Mouse (Mus musculus) midbrain, embryonic 16.5 days (tissue): ENCODE measurements at regions not wholly inside any gene's neighbourhood (a gene's known extent, or its start where the extent isn't known, plus 50 kb on each side); places are given as distances from the start of the nearest gene placed in this dataset.

Experiments
- ATAC-seq: fragments of 200-750 bp; cut with Nextera tagmentation; 2 replicates; pipeline ENCODE4 v1.8.0; 2017; ENCODE audit warnings: moderate TSS enrichment
- H3K27ac ChIP-seq: fragments of 300-500 bp; sonication (generic); 2 replicates; pipeline ENCODE4 v1.5.1; 2014; ENCODE audit warnings: mild to moderate bottlenecking, low read length, mixed read lengths
- H3K27me3 ChIP-seq: fragments of 300-500 bp; sonication (generic); 2 replicates; pipeline ENCODE4 v1.6.1; 2014; ENCODE audit warnings: low read depth, low read length, mixed read lengths; ENCODE audit not compliant: control insufficient read depth, insufficient read depth
- H3K36me3 ChIP-seq: fragments of 300-500 bp; sonication (generic); 2 replicates; pipeline ENCODE4 v1.6.1; 2014; ENCODE audit warnings: mild to moderate bottlenecking, low read length, moderate library complexity, mixed read lengths; ENCODE audit not compliant: control insufficient read depth, insufficient read depth
- H3K4me1 ChIP-seq: fragments of 300-500 bp; sonication (generic); 2 replicates; pipeline ENCODE4 v1.6.1; 2014; ENCODE audit warnings: mild to moderate bottlenecking, low read length, mixed read lengths; ENCODE audit not compliant: control insufficient read depth, insufficient read depth
- H3K4me2 ChIP-seq: fragments of 300-500 bp; sonication (generic); 2 replicates; pipeline ENCODE4 v1.6.1; 2014; ENCODE audit warnings: mild to moderate bottlenecking, low read length, mixed read lengths
- H3K4me3 ChIP-seq: fragments of 300-500 bp; sonication (generic); 2 replicates; pipeline ENCODE4 v1.5.1; 2014; ENCODE audit warnings: low read depth, mild to moderate bottlenecking, low read length, moderate library complexity, mixed read lengths
- H3K9ac ChIP-seq: fragments of 300-500 bp; sonication (generic); 2 replicates; pipeline ENCODE4 v1.6.1; 2014; ENCODE audit warnings: low read depth, low read length, mixed read lengths
- H3K9me3 ChIP-seq: fragments of 300-500 bp; sonication (generic); replicated peaks from 2 replicates; pipeline ENCODE4 v1.6.1; 2014; ENCODE audit warnings: mild to moderate bottlenecking, low read length, mixed read lengths; ENCODE audit not compliant: control insufficient read depth, poor library complexity, severe bottlenecking
- WGBS: fragments of 180-500 bp; shearing (Covaris S2); extraction: QIAGEN DNeasy Blood & Tissue Kit; methylation state at CpG from one replicate; pipeline ENCODE4 v1.1.7; 2014; 5-methylcytosine and 5-hydroxymethylcytosine counted together

DNA sequence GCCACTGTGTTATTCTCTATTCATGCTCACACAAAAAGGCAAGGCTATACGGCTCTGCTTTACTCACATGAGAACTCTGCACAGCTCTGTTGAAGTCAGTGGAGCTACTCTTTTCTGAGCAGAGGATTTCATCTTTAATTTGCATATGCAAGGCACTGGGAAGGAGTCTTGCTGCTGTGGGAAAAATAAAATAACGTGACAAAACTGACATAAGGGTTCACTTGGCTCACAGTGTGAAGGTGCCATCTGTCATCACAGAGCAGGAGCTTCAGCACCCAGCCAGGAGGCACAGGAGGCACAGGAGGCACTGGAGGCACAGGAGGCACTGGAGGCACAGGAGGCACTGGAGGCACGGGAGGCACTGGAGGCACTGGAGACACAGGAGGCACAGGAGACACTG lies 83.9 kb upstream of the Lhx8 start:
- H3K27ac ChIP-seq: no peak overlapping the region
- 45% methylated on average over 3 of the region's 3 CpGs for WGBS
- no peak for ATAC-seq
- no peak overlapping the region for H3K4me3 ChIP-seq
- no peak overlapping the region for H3K4me2 ChIP-seq
- H3K36me3 ChIP-seq: no peaks in the 10 kb centered on the region
- H3K9me3 ChIP-seq: no peaks in the 10 kb centered on the region
- H3K4me1 ChIP-seq: no peaks in the 10 kb centered on the region
- H3K9ac ChIP-seq: no peak overlapping the region
- no peaks in the 10 kb centered on the region for H3K27me3 ChIP-seq

DNA sequence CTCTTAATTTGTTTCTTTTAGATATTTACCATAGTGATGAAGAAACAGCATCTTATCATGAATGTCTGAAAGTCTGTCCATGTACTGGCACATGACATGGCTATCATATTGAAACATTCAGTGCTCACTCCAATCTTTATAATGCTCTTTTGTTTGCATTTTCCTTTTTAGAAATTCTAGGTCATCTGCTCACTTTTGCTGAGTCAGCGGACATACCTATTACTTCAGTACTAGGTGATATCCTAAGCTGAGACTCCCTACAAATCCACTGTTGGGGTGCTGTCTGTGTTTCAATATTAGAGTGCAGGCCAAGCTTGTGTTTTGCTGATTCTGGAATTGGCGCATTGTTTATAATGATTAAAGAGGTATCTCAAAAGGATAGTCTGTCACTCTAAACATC lies 79.8 kb upstream of the Lhx8 start:
- Histone ChIP-seq H3K27ac (no peak overlapping the region), H3K9ac (no peak overlapping the region), H3K9me3 (no peaks in the 10 kb centered on the region), H3K4me2 (no peak overlapping the region), H3K4me1 (no peaks in the 10 kb centered on the region), H3K36me3 (no peaks in the 10 kb centered on the region), H3K4me3 (no peak overlapping the region), H3K27me3 (no peaks in the 10 kb centered on the region)
- ATAC-seq: no peak
- 94% methylated on average over 2 of the region's 2 CpGs for WGBS

DNA sequence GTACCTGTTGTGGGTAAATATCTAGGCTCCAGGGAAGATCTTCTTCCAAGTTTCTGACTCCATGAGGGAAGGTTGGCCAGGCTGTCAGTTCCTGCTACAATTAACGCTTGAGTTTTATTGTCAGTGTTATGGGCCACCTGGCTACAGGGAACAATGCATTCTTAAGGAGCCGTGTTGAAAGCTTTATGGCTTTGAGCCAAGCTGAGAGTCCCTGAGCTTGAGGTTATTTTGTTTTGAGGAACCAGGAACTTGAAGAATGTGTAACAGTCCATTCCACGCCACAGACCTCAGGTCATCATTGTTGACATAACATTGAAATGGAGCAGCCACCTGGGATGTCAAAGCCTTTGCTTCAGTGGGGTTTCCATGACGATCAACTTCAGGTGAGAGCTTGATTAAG lies 71.6 kb upstream of the Lhx8 start:
- whole genome bisulfite sequencing: 58% methylated on average over 4 of the region's 4 CpGs
- H3K9ac ChIP-seq: no peak overlapping the region
- no peak overlapping the region for H3K4me3 ChIP-seq
- H3K9me3 ChIP-seq: no peaks in the 10 kb centered on the region
- H3K27ac ChIP-seq: no peak overlapping the region
- H3K36me3 ChIP-seq: no peaks in the 10 kb centered on the region
- no peaks in the 10 kb centered on the region for H3K4me1 ChIP-seq
- H3K4me2 ChIP-seq: no peak overlapping the region
- H3K27me3 ChIP-seq: no peaks in the 10 kb centered on the region
- no peak for ATAC-seq

DNA sequence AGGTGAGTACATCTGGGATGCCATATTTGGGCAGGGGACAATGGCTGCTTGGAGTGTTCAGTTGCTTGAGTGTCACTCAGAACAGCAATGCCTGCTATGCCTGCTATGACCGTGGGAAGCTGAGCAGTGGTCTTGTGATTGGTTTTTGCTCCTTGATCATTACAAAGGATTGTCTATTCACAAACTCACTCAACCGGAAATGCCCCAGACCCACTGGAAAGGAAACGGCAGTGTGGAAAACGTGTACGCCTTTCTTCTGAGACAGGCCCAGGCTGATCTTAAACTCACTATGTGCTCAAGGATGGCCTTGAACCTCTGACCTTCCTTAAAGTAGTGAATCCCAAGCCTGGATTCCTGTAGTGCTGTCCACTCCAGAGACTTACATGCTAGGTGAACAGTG lies 63.2 kb upstream of the Lhx8 start:
- no peaks in the 10 kb centered on the region for H3K36me3 ChIP-seq
- no peaks in the 10 kb centered on the region for H3K4me1 ChIP-seq
- H3K4me3 ChIP-seq: no peak overlapping the region
- H3K4me2 ChIP-seq: no peak overlapping the region
- ATAC-seq: no peak
- H3K27ac ChIP-seq: no peak overlapping the region
- H3K9me3 ChIP-seq: no peaks in the 10 kb centered on the region
- WGBS: 63% methylated on average over 5 of the region's 5 CpGs
- no peak overlapping the region for H3K9ac ChIP-seq
- no peaks in the 10 kb centered on the region for H3K27me3 ChIP-seq

DNA sequence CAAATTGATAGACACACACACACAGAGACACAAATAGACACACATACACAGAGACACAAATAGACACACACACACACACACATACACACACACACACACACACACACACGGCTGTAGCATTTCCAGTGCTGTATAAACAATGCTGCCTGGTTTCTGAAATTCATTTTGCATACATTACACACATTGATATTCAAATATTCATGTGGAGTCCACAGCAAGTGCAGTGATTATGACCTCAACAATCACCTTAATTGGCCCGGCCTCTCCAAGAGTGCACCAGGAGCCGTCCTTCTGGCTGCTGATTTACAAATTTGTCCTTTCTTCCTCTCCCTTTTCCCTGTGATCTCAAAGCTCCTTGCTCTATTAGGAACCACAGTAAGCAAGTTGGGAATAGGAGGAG lies 61.2 kb upstream of the Lhx8 start:
- peak; percentile 51; the same call in 1 of the 2 replicates for ATAC-seq
- Histone ChIP-seq H3K9me3 (no peaks in the 10 kb centered on the region), H3K9ac (no peak overlapping the region), H3K27me3 (no peaks in the 10 kb centered on the region), H3K4me2 (no peak overlapping the region), H3K4me3 (no peak overlapping the region), H3K36me3 (no peaks in the 10 kb centered on the region), H3K27ac (no peak overlapping the region), H3K4me1 (peaks cover 4% of the 10 kb centered on the region; the same call in 1 of the 2 replicates)
- WGBS: 26% methylated on average over 3 of the region's 3 CpGs

DNA sequence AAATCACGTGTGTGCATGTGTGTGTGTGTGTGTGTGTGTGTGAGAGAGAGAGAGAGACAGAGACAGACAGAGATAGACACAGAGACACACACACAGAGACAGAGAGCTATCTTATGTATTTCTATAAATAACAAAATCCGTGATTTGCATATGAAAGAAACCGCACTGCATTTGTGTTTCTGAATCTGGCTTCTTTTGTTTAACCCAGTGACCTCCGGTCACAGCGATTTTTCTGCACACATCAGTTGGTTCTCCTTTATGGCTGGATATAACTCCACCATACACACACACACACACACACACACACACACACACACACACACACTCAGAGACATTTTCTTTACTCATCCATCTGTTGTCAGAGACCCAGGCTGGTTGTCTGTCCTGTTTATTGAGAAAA lies 58.2 kb upstream of the Lhx8 start:
- no peak for ATAC-seq
- Histone ChIP-seq H3K4me3 (no peak overlapping the region), H3K27ac (no peak overlapping the region), H3K4me1 (peaks cover 12% of the 10 kb centered on the region; the same call in 1 of the 2 replicates), H3K36me3 (no peaks in the 10 kb centered on the region), H3K9me3 (no peaks in the 10 kb centered on the region), H3K27me3 (no peaks in the 10 kb centered on the region), H3K9ac (no peak overlapping the region), H3K4me2 (no peak overlapping the region)
- 41% methylated on average over 5 of the region's 5 CpGs for WGBS

DNA sequence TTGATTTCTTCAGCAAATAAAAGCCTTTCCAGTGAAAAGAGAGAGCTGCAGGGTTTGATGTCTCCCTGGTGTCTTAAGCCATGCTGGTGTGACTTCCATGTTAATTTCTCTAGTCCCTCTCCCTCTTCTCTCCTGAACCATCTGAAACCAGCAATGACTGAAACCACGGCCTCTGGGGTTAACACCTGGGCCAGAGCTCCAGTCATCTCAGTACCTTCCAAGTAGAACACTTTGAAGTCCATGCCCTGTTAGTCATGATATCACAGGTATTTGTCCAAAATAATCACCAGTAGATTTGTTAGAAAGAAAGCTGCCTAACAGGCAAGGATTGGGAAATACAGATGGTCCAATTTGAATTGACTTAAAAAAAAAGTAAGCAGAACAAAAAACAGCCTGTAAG lies 56.8 kb upstream of the Lhx8 start:
- Histone ChIP-seq H3K36me3 (no peaks in the 10 kb centered on the region), H3K4me3 (no peak overlapping the region), H3K4me1 (peaks cover 12% of the 10 kb centered on the region; the same call in 1 of the 2 replicates), H3K9ac (no peak overlapping the region), H3K27ac (no peak overlapping the region), H3K27me3 (no peaks in the 10 kb centered on the region), H3K4me2 (no peak overlapping the region), H3K9me3 (no peaks in the 10 kb centered on the region)
- no peak for ATAC-seq
- 65% methylated on average over 1 of the region's 1 CpGs for WGBS

DNA sequence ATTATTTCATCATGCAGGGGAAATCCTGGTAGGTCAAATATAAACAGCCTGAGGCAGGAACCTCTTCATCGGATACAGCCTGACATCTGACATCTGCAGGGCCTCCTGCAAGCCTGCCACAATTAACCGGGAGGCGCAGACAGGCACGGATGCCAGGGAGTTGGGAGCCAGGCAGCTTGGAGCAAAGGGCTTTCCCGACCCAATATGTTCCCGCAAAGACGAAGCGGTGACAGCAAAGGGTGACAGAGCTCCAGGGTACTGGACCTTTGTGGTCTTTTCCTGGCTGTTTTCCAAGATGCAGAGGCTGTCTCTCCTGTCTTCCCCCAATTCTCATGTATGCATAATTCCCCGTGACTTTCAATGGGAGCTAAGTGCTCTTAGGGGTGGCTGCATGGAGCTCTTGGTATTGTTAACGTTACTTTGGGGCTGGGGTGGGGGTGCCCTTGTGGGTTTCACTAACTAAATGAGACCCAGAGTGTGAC lies 55.4 kb upstream of the Lhx8 start:
- no peak overlapping the region for H3K27ac ChIP-seq
- peak overlapping the region; percentile 8; the same call in 1 of the 2 replicates for H3K4me2 ChIP-seq
- H3K4me1 ChIP-seq: peaks cover 14% of the 10 kb centered on the region; the same call in 1 of the 2 replicates
- H3K27me3 ChIP-seq: no peaks in the 10 kb centered on the region
- H3K9me3 ChIP-seq: no peaks in the 10 kb centered on the region
- H3K4me3 ChIP-seq: no peak overlapping the region
- H3K9ac ChIP-seq: no peak overlapping the region
- under 1% methylated on average over 10 of the region's 10 CpGs for WGBS
- peak; percentile 81 for ATAC-seq
- H3K36me3 ChIP-seq: no peaks in the 10 kb centered on the region

DNA sequence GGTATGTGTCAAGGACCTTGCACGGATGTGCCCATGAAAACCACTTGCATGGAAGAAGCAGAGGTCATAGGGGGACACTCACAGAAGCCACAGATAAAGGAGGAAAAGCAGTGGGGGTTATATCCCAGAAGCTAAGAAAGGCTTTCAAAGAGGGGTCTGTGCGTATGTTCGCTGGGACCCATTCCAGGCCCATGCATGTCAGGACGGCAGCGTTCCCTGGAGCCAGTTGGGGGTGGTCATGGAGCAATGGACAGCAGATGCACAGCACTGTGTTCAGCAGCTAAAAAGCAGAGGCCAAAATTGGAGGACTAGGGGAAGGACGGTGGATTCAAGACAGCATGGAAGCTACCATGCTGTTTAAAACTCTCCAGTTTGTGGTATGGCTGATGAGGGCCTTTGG lies 52.4 kb upstream of the Lhx8 start:
- no peak overlapping the region for H3K4me3 ChIP-seq
- ATAC-seq: no peak
- 81% methylated on average over 6 of the region's 6 CpGs for WGBS
- H3K4me2 ChIP-seq: no peak overlapping the region
- H3K4me1 ChIP-seq: peaks cover 14% of the 10 kb centered on the region; the same call in 1 of the 2 replicates
- H3K9ac ChIP-seq: no peak overlapping the region
- H3K36me3 ChIP-seq: no peaks in the 10 kb centered on the region
- no peaks in the 10 kb centered on the region for H3K9me3 ChIP-seq
- H3K27ac ChIP-seq: no peak overlapping the region
- H3K27me3 ChIP-seq: no peaks in the 10 kb centered on the region
